ENCODE assay signal across 8 mouse cellular contexts in the genomic region with DNA sequence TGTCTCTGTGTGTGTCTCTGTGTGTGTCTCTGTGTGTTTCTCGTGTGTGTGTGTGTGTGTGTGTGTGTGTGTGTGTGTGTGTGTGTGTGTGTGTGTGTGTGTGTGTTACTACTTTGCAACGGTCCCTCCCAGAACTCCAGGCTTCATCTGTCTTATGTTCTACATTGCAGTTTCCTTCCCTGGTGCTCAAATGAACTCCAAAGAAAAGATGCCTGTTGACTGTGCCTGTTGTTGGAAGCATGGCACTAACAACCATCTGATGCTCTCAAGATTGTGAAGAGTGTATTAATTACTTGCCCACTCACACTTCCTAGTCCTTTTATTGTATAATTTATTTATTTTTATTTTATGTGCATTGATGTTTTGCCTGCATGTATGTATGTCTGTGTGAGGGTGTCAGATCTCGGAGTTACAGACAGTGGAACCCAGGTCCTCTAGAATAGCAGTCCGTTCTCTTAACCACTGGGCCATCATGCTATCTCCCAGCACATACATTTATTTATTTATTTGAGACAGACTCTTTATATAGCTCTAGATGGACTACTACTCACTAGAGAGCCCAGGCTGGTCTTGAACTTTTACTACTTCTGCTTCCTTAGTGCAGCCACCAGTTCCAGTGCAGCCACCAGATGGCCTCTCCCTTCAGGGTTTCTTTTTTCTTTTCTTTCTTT. TPM values are rescaled to one million over a fixed set of nuclear protein-coding genes. Genes with fewer than 3 reads are reported as not detected.
DNase-seq lines count a peak whose midpoint lies in the region; ATAC-seq and TF ChIP-seq lines count a peak whose summit lies in the region.

No protein-coding gene starts in this region.

- no peak for TF ChIP-seq POLR2A in myocyte (IDR thresholded peaks at IDR 0.05; ENCODE audit: insufficient read length, low read depth)

- H3K27me3 ChIP-seq in kidney, embryonic 16.5 days (ENCODE audit: insufficient read depth, low read length): no peaks in the 10 kb centered on the region
- H3K27me3 ChIP-seq in embryonic facial prominence, embryonic 11.5 days (ENCODE audit: control insufficient read depth, insufficient read depth, low read length): no peaks in the 10 kb centered on the region
- no peaks in the 10 kb centered on the region for H3K27me3 ChIP-seq in intestine, embryonic 14.5 days (replicated peaks; ENCODE audit: control insufficient read depth, insufficient read depth, low read length)
- no peaks in the 10 kb centered on the region for H3K27me3 ChIP-seq in myocyte (ENCODE audit: control insufficient read depth, insufficient read depth, insufficient read length)

- peaks cover 36% of the 10 kb centered on the region for H3K79me2 ChIP-seq in myocyte (ENCODE audit: control insufficient read depth, insufficient read depth)

- peak overlapping the region; percentile 77 for H3ac ChIP-seq in myocyte (ENCODE audit: control insufficient read depth, insufficient read length)

- H3K4me2 ChIP-seq in kidney, embryonic 16.5 days (replicated peaks; ENCODE audit: low read depth, low read length): peak overlapping the region; percentile 72
- H3K4me2 ChIP-seq in embryonic facial prominence, embryonic 11.5 days (ENCODE audit: low read depth, low read length): peak overlapping the region; percentile 50
- H3K4me2 ChIP-seq in intestine, embryonic 14.5 days (ENCODE audit: low read length): peak overlapping the region; percentile 81
- H3K4me2 ChIP-seq in myocyte (ENCODE audit: low read depth): peak overlapping the region; percentile 60

- peak overlapping the region; percentile 87 for H3K4me3 ChIP-seq in kidney, embryonic 16.5 days (ENCODE audit: low read length)
- H3K4me3 ChIP-seq in embryonic facial prominence, embryonic 11.5 days (ENCODE audit: low read depth, low read length): peak overlapping the region; percentile 90
- peak overlapping the region; percentile 95 for H3K4me3 ChIP-seq in intestine, embryonic 14.5 days (ENCODE audit: low read depth, low read length)
- peak overlapping the region; percentile 50 for H3K4me3 ChIP-seq in myocyte

- peaks cover 9% of the 10 kb centered on the region for H3K4me1 ChIP-seq in kidney, embryonic 16.5 days (ENCODE audit: insufficient read depth, low read length)
- no peaks in the 10 kb centered on the region for H3K4me1 ChIP-seq in embryonic facial prominence, embryonic 11.5 days (ENCODE audit: control insufficient read depth, insufficient read depth, low read length)
- H3K4me1 ChIP-seq in intestine, embryonic 14.5 days (replicated peaks; ENCODE audit: control insufficient read depth, insufficient read depth, low read length): peaks cover 8% of the 10 kb centered on the region

- peak; percentile 21 for ATAC-seq in kidney, embryonic 16.5 days (ENCODE audit: low FRiP score, low TSS enrichment)
- peak; percentile 25 for ATAC-seq in embryonic facial prominence, embryonic 11.5 days (replicated peaks; ENCODE audit: insufficient number of reproducible peaks, low FRiP score, low TSS enrichment, low read depth)
- peak; percentile 33 for ATAC-seq in intestine, embryonic 14.5 days (replicated peaks; ENCODE audit: low FRiP score, low TSS enrichment, low read depth)

- H3K27ac ChIP-seq in kidney, embryonic 16.5 days (ENCODE audit: low read length): peak overlapping the region; percentile 76
- no peak overlapping the region for H3K27ac ChIP-seq in embryonic facial prominence, embryonic 11.5 days (replicated peaks; ENCODE audit: low read depth, low read length)
- no peak overlapping the region; the same call in 1 of the 2 replicates for H3K27ac ChIP-seq in intestine, embryonic 14.5 days (ENCODE audit: low read depth)

- H3K36me3 ChIP-seq in kidney, embryonic 16.5 days (ENCODE audit: insufficient read depth, low read length): no peaks in the 10 kb centered on the region
- H3K36me3 ChIP-seq in embryonic facial prominence, embryonic 11.5 days (replicated peaks; ENCODE audit: control insufficient read depth, insufficient read depth, low read depth, low read length): no peaks in the 10 kb centered on the region
- H3K36me3 ChIP-seq in intestine, embryonic 14.5 days (ENCODE audit: control insufficient read depth, insufficient read depth, low read length): no peaks in the 10 kb centered on the region
- H3K36me3 ChIP-seq in myocyte (ENCODE audit: control insufficient read depth, insufficient read depth): no peaks in the 10 kb centered on the region

- DNase-seq in kidney, adult 8-10 months: no peak
- DNase-seq in embryonic facial prominence, embryonic 11.5 days (ENCODE audit: low spot score): no peak
- no peak for DNase-seq in intestine, embryonic 14.5 days (ENCODE audit: low spot score)
- DNase-seq in retina, embryonic 14.5 days (ENCODE audit: low spot score): no peak
- DNase-seq in cerebellum, postnatal 4 days (ENCODE audit: low spot score in 2 of 2): no peak
- DNase-seq in ovary, postnatal 14 days (ENCODE audit: low spot score): no peak

- H3K9ac ChIP-seq in kidney, embryonic 16.5 days (replicated peaks; ENCODE audit: low read length): no peak overlapping the region
- peak overlapping the region; percentile 94; the same call in 1 of the 2 replicates for H3K9ac ChIP-seq in embryonic facial prominence, embryonic 11.5 days (replicated peaks; ENCODE audit: low read length)
- peak overlapping the region; percentile 92; the same call in 1 of the 2 replicates for H3K9ac ChIP-seq in intestine, embryonic 14.5 days (ENCODE audit: low read length)

- H3K9me3 ChIP-seq in kidney, embryonic 16.5 days (ENCODE audit: low read length): no peaks in the 10 kb centered on the region
- no peaks in the 10 kb centered on the region for H3K9me3 ChIP-seq in embryonic facial prominence, embryonic 11.5 days (replicated peaks; ENCODE audit: control insufficient read depth, low read length)
- no peaks in the 10 kb centered on the region for H3K9me3 ChIP-seq in intestine, embryonic 14.5 days (ENCODE audit: control insufficient read depth, low read length)

- WGBS in kidney, embryonic 16.5 days: 62% methylated on average over 3 of the region's 4 CpGs
- WGBS in embryonic facial prominence, embryonic 11.5 days: 55% methylated on average over 4 of the region's 4 CpGs
- 50% methylated on average over 4 of the region's 4 CpGs for WGBS in intestine, embryonic 14.5 days

TF ChIP-seq in myocyte, 11 proteins besides CTCF, POLR2A, EP300 and RAD21:
- no peak for TF ChIP-seq MAX (IDR thresholded peaks at IDR 0.05; ENCODE audit: low read depth)
- TF ChIP-seq POLR2AphosphoS2 (IDR thresholded peaks at IDR 0.05; ENCODE audit: insufficient read length, low read depth): no peak
- TF ChIP-seq SRF (IDR thresholded peaks at IDR 0.05; ENCODE audit: control insufficient read depth, insufficient read length, low read depth): no peak
- no peak for TF ChIP-seq MYOD1 (IDR thresholded peaks at IDR 0.05; ENCODE audit: control insufficient read depth in 1 of 3, insufficient read length in 2 of 3, low read depth in 2 of 3)
- no peak for TF ChIP-seq CEBPB (IDR thresholded peaks at IDR 0.05; ENCODE audit: insufficient read depth, poor library complexity, severe bottlenecking)
- TF ChIP-seq USF1 (IDR thresholded peaks at IDR 0.05; ENCODE audit: low read depth): no peak
- no peak for TF ChIP-seq REST (IDR thresholded peaks at IDR 0.05; ENCODE audit: insufficient read depth, insufficient read length)
- no peak for TF ChIP-seq TCF12 (IDR thresholded peaks at IDR 0.05; ENCODE audit: insufficient read depth, poor library complexity, severe bottlenecking)
- no peak for TF ChIP-seq MYOG (IDR thresholded peaks at IDR 0.05; ENCODE audit: control insufficient read depth in 1 of 3, insufficient read depth in 1 of 3, insufficient read length in 2 of 3, low read depth in 2 of 3)
- TF ChIP-seq TCF3 (IDR thresholded peaks at IDR 0.05; ENCODE audit: insufficient read length, low read depth): no peak
- TF ChIP-seq E2F4 (IDR thresholded peaks at IDR 0.05; ENCODE audit: insufficient read depth): no peak
TF ChIP-seq in myocyte: peak in this region for 0.

RNA-seq across cellular contexts. Expression of gene Smc5, which starts 0.5 kb away (rescaled TPM):
- 27.6 and 32.2 TPM in 2 replicates for polyA plus RNA-seq in kidney, embryonic 16.5 days (2015; fragmentation: Nextera tagmentation; extraction: Ambion mirVana)
- polyA plus RNA-seq in embryonic facial prominence, embryonic 11.5 days (2014; fragmentation: Nextera tagmentation; extraction: Ambion mirVana): 49.8 and 54.4 TPM in 2 replicates
- 32.2 and 38.4 TPM in 2 replicates for polyA plus RNA-seq in intestine, embryonic 14.5 days (2014; fragmentation: Nextera tagmentation; extraction: Ambion mirVana)
- 6.8 TPM for polyA plus RNA-seq in myocyte (2012; fragmentation: generic; extraction: Trizol)
